Mouse (Mus musculus) forelimb bud, embryonic 11.5 days (tissue): ENCODE data around the gene Gm5244.
A peak's percentile ranks its signal among the peaks of the same experiment; 100 is the strongest.

Experiments used
- DNase-seq: peaks from one replicate; pipeline ENCODE4 v3.0.0-alpha.2; 2012; ENCODE audit warnings: low read depth, low spot score

Gene Gm5244

GRCm38 (mm10) chr19:12846382-12846781 is at the start of gene Gm5244:
Gene Gm5244, plus strand, starts transcription at chr19:12846682.
- no peak for DNase-seq

DNA sequence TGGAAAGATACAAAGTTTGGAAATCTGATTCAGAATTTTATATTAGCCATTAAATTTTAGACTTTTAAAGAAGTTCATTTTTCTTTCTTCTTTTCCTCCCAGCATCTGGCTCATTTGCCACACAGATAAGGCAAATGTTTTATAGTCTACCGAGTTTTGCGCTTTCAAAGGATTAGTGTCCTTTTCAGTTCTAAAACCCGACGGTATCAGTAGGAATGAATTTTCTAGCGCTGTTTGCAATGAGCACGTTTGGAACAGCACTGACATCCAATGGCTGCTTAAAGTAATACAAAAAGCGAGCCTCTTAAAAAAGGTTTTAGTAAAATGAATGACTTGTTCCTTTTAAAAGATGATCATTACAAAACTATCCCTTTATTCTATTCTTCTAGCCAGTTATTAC is 49.4 kb upstream of the Gm5244 start:
- DNase-seq = no peak

GRCm38 (mm10) chr19:12798404-12798803 is 48.1 kb upstream of the Gm5244 start:
- DNase-seq = no peak

DNA sequence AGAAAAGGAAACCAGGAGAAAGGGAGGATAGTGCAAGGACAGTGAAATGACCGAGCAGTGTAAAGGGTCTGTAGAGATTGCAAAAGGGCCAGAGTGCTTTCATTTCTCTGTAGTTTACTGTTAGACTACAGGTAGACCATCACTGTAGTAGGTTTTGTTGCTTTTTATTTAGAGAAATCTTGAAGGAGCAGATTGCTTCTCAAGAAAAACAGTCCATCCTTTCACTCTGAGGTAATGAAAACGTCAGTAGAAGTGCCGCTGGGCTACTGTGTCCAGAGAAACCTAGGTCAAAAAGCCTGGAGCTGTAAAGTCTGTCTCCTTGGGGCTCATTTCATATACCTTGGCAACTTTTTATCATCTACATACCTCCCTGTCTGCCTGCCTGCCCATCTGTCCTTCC is 47.4 kb upstream of the Gm5244 start:
- no peak for DNase-seq

GRCm38 (mm10) chr19:12800621-12801020 is 45.9 kb upstream of the Gm5244 start:
- no peak for DNase-seq

- no peak for DNase-seq
Measured at GRCm38 (mm10) chr19:12801046-12801445, 45.4 kb upstream of the Gm5244 start.

GRCm38 (mm10) chr19:12802830-12803229 is 43.7 kb upstream of the Gm5244 start:
- no peak for DNase-seq

DNA sequence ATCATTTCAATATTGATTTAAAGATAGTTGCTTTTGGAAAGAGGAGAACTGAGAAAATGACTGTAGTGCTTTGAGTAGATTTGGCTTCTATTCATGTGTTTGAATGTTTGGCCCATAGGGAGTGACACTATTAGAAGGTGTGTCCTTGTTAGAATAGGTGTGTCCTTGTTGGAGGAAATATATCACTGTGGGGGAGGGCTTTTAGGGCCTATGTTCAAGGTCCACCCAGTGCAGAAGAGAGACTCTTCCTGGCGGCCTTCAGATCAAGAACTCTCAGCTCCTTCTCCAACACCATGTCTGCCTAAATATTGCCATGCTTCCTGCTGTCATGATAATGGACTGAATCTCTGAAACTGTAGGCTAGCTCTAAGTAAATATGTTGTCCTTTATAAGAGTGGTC is 42.2 kb upstream of the Gm5244 start:
- no peak for DNase-seq

GRCm38 (mm10) chr19:12805730-12806129 is 40.8 kb upstream of the Gm5244 start:
- DNase-seq = no peak

DNA sequence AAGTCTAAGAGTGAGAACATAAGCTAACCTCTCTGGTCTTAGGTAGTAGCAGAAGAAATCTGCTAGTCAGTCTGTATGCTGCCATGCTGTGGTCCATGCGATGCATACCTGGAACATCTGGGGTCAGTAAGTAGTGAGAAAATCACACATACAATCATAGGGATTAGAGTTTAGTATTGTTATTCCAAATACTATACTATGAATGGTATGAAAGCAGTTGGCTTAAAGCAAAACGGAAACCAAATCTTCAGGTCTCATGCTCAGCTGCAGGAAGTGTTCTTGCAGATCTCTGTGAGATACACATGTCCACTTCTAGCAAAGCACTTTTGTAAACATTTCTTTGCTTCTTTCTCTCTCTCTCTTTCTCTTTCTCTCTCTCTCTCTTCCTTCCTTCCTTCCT is 40.3 kb upstream of the Gm5244 start:
- no peak for DNase-seq

- no peak for DNase-seq
Measured at GRCm38 (mm10) chr19:12812644-12813364, 33.7 kb upstream of the Gm5244 start.

- no peak for DNase-seq
Measured at GRCm38 (mm10) chr19:12813883-12814282, 32.6 kb upstream of the Gm5244 start.

DNA sequence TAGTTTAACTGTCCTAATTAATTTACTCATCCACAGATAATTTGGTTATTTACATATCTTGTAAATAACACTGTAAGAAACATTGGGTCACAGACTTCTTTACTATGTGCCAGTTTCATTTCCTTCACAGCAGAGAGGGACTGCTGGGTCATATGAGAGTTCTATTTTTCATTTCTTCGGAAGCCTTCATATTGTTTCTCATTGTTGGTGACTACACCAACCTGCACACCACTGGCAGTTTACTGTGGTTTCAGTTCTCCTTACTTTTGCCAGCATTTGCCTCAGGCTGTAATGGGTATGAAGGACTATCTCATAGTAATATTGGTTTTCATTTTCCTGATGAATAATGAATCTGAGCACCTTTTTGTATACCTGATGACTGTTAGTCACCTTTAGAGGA is 28.0 kb upstream of the Gm5244 start:
- DNase-seq = no peak

- peak; percentile 6 for DNase-seq
Measured at GRCm38 (mm10) chr19:12820383-12820782, 26.1 kb upstream of the Gm5244 start.

DNA sequence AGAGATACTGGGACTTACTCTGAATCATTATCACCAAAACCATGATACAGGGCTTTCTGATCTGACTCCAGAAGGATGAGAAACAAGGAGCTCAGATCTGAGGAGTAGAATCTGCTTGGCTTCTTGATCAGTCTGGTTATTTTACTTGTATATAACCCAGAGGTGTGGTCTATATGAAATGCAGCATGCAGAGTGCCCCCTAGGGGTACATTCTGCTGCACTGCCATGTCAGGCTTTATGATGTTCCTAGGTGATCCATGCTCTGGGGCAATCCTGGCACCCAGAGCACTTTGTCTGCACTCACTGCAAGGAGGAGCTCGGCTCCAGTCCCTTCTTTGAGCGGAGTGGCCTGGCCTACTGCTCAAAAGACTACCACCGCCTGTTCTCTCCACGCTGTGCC is 21.9 kb upstream of the Gm5244 start:
- DNase-seq = no peak

GRCm38 (mm10) chr19:12830823-12831430 is 15.6 kb upstream of the Gm5244 start:
- no peak for DNase-seq

- DNase-seq = no peak
Measured at GRCm38 (mm10) chr19:12831559-12831958, 14.9 kb upstream of the Gm5244 start.

GRCm38 (mm10) chr19:12833625-12834024 is 12.9 kb upstream of the Gm5244 start:
- no peak for DNase-seq

GRCm38 (mm10) chr19:12838507-12838906 is 8.0 kb upstream of the Gm5244 start:
- no peak for DNase-seq

- no peak for DNase-seq
Measured at GRCm38 (mm10) chr19:12856983-12857382, 10.5 kb downstream of the Gm5244 start, which contains the start of gene Olfr1444. Gene Olfr1444, plus strand, starts transcription at chr19:12857283.

GRCm38 (mm10) chr19:12883555-12883954 is 37.1 kb downstream of the Gm5244 start, which contains the start of gene Olfr1445:
Gene Olfr1445, plus strand, starts transcription at chr19:12883855.
- DNase-seq = no peak

DNA sequence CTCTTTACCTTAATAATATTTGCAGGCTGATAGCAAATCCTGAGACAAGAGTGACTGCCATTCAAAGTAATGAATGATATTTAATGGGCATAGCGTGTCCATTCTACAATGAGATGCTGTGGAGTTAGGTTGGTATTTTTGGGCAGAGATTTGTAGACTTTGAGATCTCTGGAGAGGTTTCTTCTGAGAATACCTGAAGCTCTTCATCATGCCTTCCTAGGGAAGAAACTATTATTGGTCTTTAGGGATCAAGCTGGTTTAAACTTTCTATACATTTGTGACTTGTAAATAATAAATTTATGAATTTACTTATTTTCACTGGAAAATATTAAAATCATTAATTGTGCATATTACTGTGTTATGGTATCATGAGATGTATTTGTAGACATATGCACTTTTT is 46.9 kb downstream of the Gm5244 start, which contains the start of gene Olfr1446:
Gene Olfr1446, minus strand, starts transcription at position 101 of the 400 bp plus-strand sequence.
- DNase-seq = no peak
